Mouse (Mus musculus) cerebellum, adult 11-12 months (tissue): Measurements from ENCODE around the gene Nelfe.
"Not testable (repeated sequence)": the region's sequence is repeated elsewhere in the genome, so short reads cannot be mapped to it uniquely, and the experiment has no call there.

Experiments
- DNase-seq: peaks from one replicate; pipeline ENCODE4 v3.0.0; 2022

Gene Nelfe

DNA sequence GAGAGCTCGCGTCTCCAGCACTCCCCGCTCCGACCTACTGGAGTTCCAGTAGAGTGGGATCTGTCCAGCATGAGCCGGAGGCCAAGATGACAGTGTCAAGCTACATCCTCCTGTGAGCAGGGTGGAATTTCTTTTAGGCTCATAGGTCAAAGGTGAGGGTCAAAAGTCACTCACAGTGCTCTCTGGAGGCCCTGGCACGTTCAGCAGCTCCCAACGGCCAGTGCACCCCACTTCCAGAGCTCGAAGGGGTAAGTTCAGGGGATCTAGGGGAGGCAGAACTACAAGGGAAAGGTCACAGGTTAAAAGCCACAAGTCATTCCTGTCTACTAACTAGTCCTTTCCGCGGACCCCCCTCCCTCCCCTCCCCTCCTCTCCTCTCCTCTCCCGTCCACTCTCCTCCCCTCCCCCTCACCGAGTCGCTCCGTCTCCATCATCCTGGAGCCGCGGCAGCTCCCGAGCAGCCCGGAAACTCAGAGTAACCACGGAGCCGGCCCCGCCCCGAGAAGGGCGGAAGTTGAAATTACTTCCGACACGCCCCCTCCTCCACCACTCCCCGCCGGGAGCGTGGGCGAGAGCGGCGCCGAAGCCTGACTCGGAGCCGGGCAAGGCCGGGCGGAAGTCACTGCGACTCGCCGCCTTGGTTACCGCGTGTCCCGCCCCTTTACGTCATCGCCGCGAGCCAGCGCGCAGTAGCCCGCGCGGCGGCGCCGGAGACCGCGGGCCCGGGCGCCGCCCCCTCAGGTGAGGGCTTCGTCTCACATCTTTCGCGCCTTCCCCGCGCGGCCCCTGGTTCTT is at the start of gene Nelfe, which contains the start of gene Skiv2l:
Gene Nelfe, plus strand, starts transcription at position 670 of the 795 bp plus-strand sequence.
Gene Skiv2l, minus strand, starts transcription at position 489 of the 795 bp plus-strand sequence.
- DNase-seq, result peak; percentile 98

DNA sequence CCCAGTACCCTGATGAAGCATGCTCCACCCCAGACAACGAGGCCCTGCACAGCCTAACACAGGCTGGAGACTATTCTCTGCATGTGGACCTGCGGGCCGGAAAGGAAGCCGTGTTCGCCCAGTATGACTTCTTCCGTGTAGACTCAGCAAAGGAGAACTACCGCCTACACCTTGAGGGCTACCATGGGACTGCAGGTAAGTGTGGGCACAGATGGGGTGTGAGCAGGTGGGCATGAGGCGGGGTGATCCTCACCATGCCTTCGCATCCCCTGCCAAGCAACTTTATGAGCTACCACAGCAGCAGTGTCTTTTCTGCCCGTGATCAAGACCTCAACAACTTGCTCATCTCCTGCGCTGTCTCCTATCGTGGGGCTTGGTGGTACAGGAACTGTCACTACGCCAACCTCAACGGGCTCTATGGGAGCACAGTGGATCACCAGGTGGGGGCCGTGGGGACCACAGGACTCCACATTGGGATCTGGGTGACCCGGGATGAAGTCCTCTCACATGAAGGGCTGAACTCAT is 49.3 kb upstream of the Nelfe start:
- not testable (repeated sequence) for DNase-seq

DNA sequence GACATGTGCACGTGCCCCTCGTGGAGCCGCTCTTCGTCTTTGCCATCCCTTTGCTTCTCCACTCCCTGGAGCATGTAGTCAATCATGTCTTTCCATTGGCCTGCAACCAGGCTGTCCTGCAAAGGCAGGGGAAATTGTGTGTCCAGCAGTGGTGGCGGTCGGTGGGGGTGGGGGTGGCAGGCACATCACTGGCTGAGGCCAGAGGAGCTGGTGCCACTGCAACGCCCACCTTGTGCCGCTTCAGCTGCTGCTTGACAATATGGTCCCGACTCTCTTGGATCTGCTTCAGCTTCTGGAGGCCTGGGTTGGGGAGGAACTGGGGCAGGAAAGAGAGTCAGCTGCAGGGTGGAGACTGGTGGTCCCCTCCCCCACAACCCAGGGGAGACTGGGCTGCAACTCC is 47.4 kb upstream of the Nelfe start:
- not testable (repeated sequence) for DNase-seq

DNA sequence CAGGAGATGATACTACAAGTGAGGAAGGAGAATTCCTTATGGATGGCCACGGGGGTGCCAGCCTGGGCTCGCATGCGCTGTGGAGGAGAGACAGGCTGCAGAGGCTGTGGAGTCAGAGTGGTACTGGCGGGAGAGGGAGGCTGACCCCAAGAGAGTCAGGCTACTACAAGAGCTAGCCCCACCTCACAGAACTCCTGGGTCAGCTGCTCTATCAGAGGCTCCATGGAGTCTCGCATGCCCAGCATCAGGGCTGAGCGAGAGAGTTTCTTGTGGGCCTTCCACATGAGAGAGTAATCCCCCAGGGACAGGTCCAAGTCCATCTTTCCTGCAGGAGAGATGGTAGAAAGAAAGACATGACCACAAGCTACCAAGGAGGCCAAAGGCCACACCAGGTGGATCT is 46.8 kb upstream of the Nelfe start:
- DNase-seq, result not testable (repeated sequence)

DNA sequence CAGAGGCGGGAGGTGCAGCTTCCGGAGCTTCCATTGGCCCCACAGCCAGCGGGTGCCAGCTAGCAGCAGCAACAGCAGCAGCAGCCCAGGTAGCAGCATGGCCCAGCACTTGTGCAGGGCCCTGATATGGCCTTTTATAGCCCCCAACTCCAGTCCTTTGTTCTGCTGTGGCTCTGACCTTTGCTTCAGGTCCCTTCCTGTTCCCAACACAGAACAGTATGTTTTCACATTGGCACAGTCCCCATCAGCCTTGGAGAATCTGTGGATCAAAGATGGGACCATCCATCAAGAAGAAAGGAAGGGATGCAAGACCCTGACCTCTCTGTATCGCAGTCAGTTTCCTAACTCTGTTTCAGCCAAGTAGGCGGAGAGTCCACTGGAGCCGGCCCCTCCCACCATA is 45.9 kb upstream of the Nelfe start, which contains the start of gene Cyp21a1:
Gene Cyp21a1, minus strand, starts transcription at position 261 of the 400 bp plus-strand sequence.
- DNase-seq, result not testable (repeated sequence)

DNA sequence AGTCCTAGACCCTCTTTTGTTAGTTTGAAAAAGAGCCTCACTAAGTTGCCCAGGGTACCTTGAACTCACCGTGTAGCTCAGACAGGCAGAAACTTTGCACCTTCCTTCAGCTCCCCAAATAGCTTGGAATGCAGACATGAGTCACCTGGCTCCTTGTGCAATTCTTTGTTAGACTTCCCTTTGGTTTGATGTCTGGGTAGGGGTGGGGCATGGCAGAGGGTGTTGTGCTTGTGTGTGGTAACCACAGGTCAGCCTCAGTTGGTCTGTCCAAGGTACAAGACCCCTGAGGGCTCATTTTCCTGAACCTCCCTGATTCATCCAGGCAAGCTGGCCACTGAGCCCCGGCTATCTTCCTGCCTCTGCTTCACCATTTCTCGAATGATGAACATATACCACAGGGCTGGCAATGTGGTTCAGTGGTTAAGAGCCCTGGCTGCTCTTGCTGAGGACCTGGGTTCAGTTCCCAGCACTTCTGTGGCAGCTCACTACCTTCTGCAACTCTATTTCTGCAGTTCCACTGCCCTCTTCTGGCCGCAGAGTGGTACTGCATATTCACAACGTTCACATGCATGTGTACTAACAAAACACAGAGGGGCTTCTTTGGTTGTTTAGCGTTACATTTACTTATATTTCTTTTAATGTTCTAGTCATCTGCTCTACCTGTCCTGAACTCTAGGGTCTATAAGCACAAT is 45.2 kb upstream of the Nelfe start:
- no peak for DNase-seq

DNA sequence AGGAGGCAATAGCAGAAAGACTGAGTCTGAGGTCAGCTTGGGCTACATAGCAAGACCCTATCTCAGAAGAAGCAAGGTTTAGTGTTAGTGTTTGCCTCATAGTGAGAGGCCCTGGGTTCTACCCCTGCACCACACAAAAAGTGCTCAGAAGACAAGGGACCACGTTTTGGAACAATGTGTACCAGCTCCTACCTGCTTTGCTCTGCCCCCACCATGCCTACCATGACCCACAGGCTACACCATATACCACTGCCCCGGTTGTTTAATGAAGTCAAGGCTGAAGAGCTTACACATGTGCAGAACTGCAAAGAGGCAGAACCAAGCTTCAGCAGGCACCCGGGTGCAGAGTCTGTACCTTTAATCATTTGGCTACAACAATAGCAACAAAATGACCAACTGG is 43.0 kb upstream of the Nelfe start:
- no peak for DNase-seq

DNA sequence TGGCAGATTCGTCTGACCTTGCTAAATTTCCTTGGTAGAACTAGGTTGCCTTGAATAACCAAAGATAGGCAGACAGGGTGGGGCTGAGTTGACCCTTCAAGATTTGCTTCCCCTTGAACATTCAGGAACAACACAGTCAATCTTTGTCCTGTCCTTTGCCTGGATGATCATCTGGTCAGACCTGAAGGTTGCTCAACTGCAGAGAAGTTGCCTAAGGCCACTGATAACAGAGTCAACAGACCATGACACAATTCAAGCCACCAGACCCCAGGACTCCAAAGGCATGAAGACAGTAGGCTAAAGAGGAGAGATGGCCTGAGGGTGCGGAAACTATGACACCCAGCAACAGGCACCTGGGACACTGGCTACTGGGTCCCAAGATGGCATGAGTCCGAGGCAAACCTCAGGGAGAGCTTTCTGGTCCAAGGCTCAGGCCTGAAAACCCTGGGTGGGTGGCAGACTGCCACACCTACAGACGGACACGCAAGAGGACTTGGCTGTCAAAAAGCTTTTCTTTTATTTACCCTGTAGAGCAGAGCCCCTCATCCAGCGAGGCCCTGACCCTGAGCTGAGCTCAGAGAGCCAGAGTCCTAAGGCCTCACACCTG is 41.5 kb upstream of the Nelfe start:
- no peak for DNase-seq

DNA sequence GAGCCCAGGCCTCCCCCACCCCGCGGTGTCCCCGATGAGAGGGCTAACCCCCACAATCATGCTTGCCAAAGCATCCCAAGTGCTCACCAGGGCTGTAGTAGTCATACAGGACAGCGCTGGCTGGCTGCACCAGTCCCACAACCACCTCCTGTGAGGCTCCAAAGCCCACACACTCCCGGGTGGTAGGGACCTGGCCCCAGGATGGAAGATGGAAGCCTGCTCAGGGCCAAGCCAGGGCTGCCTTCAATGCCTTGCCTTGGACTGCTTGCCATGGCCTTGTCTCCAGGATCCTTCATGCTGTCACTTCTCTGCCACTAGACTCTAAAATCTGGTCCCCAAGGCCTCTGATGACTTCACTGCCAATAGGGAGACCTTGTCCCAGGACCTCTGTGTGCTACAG is 39.8 kb upstream of the Nelfe start:
- DNase-seq, result not testable (repeated sequence)

DNA sequence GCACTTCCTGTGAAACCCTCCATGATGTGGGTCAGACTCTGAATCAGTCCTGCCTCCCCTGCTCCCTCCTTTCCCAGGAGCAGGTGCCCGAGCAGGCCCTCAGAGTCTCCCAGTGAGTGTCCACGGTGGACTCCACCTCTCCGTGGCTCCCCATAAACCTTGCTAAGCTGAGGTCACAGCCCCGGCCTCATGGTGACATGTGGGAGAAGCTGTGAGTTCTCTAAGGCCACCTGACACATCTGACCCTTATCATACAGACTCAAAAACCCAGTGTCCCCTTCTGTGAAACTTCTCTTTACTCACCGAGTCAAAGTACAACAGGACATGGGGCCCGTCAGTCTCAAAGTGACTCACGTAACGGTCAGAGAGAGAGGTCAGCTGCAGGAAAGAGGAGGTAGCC is 39.4 kb upstream of the Nelfe start:
- DNase-seq, result not testable (repeated sequence)

DNA sequence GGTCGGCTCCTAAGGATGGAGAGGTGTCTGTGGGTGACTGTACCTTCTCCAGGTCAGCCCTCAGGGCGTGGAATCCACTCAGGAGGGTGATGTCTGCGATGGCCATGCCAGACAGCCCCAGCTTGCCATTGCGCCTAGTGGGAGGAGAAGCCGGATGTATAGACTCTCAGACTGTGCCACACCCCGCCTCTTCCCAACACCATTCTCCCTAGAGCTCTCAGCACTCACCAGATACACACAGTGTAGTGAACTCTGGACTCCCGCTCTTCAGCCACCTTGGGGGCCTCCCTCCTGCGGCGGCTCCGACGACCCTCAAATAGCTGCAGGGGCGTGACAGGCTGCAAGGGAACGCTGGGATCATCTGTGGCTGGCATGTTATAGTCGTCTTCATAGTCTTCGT is 38.9 kb upstream of the Nelfe start:
- DNase-seq, result no peak

DNA sequence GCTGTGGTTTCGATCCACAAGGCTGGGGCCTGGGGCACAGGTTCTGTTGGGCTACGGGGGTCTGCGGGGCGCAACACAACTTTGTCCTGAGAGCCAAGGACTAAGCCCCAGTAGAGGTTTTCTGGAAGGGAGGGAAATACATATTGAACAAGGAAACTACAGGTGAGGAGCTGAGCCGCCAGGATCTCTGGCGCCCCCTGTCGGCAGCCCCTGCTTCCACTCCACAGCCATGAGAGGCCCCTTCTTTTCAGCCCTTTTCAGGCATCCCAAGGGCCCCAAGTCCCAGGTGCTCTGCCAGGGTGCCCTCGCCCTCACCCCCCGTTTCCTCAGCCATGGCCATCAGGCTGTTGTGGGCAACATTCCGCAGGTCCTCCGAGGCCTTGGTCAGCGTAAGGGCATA is 36.4 kb upstream of the Nelfe start:
- not testable (repeated sequence) for DNase-seq

DNA sequence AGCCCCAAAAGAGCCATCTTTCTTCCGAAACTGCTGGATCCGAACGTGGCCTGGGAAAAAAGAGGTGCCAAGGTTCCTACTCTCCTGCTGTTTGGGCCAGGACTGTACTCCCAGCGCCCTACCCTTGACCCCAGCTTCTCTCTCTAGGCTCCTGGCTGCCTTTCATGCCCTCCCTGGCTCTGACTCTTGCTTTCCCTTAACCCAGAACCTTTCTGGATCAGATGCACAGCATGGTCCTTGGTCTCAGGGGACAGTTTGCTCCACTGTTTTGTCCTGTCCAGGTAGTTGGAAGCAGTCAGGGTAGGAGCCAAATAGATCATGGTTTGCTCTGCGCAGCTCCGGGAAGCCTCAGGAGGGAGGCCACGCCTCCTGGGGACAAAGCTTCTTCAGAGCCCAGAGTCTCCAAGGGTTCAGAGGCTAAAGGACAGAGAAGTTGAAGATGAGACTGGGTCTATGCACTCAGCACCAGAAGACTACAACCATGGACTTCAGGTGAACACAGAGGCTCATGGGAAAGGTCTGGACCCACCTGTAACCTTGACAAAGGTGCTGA is 35.3 kb upstream of the Nelfe start:
- no peak for DNase-seq

DNA sequence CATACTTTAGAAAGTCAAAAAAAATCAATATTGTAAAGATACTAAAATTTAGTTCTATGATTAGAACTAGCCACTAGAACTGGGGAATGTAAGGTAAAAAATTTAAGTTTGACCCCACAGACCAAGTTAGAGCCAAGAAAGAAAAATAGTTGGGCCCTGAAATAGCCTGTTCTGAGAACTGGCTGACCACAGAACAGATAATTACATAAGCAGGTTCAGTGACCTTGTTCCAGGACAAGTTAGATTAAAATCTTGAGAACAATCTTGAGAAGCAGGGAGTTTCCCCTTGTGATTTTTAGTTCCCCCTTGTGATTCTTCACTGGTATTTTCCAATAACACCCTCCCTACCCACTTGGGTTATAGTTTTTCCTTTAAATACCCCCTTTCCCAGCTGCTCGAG is 19.4 kb upstream of the Nelfe start:
- DNase-seq, result not testable (repeated sequence)

DNA sequence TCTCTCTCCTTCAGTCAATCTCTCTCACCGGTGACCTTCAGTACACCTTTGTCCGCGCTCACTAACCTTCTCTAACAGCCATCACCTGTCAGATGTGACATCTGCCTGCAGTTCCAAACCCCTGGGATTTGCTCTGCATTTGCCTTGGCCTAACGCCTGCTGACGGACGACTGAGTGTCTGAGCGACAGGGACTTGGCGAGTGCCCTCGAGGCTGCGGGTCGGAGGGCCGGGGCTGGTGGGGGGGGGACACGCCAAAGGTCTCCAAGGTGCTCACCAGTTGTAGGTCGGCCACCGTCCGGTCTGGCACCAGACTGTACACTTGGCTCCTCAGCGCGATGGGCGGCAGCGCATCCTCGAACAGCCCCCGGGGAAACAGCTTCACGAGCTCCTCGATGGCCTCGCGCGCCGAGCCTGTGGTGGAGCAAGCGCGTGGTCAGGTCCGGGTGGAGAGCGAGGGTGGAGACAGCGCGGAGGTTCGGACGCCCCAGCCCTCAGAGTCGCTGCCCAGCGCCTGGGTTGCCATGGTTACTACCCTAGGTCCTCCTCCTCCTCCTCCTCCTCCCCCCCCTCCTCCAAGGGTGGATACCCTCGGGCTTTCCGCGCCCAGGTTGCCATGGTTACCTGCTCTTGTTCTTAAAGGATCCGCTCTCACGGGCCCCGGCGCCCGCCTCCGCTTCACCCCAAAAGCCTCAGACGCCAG is 13.9 kb upstream of the Nelfe start:
- no peak for DNase-seq

DNA sequence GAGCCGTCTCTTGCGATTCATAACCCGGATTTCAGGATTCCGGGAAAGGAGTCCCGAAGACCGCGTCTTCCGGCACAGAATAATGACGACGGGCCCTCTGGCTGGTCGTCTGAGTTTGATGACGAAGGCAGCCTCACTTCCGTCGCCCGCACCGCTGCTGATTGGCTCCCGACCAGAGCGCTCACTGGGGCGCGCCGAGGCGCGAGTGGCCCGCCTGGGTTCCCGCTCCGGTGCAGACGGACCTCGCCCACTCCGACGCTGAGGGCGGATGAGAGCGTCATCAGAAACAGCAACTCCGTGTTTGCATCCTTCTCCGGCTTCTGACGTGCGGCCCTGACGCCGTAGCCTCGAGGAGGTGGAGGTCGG is 13.4 kb upstream of the Nelfe start, which contains the start of the genes Stk19 and Dxo:
Gene Stk19, minus strand, starts transcription at position 90 of the 366 bp plus-strand sequence.
Gene Dxo, plus strand, starts transcription at position 164 of the 366 bp plus-strand sequence.
- DNase-seq, result peak; percentile 95

DNA sequence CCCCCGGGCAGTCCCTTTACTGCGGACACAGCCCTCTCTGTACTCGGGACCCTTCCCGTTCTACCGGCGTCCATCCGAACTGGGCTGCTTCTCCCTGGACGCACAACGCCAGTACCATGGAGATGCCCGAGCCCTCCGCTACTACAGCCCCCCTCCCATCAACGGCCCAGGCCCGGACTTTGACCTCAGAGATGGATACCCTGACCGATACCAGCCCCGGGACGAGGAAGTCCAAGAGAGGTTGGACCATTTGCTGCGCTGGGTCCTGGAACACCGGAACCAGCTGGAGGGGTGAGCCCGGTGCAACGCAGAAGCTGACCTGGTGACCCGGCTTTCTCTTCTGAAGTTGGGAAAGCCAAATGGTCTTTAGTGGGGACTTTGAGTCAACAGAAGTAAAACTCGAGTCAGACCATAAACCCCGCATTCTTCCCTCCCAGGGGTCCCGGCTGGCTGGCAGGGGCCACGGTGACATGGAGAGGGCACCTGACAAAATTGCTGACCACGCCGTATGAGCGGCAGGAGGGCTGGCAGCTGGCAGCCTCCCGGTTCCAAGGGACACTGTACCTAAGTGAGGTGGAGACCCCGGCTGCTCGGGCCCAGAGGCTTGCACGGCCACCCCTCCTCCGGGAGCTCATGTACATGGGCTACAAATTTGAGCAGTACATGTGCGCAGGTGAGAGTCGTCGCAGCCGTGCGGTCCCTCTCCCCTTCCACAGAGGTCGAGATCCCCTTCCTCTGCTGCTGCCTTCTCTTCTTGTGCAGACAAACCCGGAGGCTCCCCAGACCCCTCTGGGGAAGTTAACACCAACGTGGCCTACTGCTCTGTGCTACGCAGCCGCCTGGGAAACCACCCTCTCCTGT is 12.5 kb upstream of the Nelfe start:
- DNase-seq, result no peak

DNA sequence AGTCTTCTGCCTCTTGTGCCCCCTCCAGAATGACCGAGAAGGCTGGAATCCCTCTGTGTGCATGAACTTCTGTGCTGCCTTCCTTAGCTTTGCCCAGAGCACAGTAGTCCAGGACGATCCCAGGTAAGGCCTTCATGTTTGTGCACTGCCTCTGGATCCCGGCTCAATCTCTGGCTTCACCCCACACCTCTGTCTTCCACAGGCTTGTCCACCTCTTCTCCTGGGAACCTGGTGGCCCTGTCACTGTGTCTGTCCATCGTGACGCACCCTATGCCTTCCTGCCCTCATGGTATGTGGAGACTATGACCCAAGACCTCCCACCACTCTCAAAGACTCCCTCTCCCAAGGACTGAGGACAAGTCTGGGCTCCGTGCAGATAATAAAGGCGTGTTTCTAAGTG is 11.4 kb upstream of the Nelfe start:
- DNase-seq, result no peak

DNA sequence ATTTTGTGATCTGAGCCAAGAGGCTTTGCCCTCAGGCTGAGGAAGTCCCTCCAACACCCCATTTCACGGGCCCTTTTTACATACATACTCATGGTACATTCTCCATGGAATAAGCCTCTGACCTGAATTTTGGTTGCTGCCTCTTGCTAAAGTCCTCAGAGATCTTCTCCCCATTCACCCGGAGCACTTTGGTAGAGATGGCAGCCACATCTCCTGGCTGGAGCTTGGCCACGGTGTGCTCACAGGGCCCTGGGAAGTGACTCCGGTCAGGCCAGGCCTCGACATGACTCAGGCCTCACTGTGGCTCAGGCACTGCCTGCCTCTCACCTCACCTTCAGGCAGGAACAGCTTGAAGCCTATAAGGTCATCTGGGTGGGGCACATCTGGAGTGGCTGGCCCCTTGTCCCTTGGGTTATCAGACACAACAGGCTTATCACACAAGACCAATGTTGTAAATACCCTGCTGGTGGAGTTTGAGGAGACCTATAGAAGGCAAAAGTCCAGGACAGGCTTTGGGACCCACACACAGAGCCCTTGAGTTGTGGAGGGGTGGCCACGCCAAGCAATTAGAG is 9.4 kb upstream of the Nelfe start:
- no peak for DNase-seq

DNA sequence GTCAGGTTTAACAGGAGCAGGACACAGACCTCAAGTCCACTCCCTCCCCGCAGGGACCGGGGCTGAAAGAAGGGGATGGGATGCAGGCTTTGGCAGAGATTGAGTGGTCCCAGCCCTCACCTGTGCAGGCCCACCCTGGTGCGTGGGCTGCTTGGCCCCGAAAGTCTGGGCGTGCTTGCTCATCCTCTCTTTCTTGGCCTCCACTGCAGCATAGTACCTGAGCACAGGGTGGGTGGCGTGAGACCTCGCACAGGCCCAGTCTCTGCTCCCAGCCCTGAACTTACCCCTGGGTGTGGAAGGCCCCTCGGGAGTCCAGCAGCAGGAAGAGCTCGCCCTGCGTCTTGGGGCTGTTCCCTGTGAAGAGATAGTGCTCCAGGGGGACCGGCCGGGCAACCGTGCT is 5.3 kb upstream of the Nelfe start:
- no peak for DNase-seq

DNA sequence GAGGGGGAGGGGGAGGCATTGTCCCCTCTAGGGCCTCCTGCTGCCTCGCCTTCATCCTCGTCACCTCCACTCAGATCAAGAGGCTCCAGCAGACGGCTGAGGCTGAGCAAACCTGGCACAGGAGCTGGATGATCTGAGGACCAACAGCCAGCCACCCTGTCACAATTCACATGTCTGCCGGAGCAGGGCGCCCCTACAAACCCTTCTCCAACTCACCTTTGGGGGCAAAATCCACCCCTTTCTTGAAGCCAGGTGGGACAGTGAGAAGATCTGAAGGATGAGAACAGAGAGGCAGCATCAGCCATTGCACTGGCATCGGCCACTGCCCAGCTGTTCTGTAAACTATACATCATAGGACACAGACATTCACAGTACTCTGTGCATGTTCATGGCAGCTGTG is 3.0 kb upstream of the Nelfe start:
- DNase-seq, result no peak
